Comparison of ENCODE assay signal across 9 mouse cellular contexts in the genomic region with DNA sequence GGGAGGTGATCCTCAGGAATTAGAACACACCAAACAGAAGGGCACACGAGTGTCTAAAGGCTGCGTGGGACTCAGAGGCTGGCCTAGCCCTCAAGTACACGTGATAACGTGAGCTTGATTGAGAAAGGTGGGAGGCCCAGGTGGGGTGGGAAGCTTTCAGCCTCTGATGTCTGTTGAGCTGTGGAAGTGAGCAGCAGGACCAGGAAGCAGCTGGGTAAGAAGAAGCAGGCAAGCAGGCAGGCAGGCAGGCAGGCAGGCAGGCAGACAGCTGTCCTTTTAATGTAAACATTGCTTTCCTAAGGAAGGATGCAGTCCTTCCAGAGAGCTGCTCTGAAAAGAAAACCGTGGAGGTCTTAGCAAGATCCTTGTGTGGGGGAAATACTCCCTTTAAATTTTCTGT. TPM values are rescaled to one million over a fixed set of nuclear protein-coding genes. Genes with fewer than 3 reads are reported as not detected.
DNase-seq lines count a peak whose midpoint lies in the region; ATAC-seq lines count a peak whose summit lies in the region.
"Had no signal": no experiment of that assay in that cellular context is flagged by ENCODE, and none has a peak within 500 bp of the region (broad histone marks: within the 10 kb centered on the region; RNA-seq: fewer than 3 reads in every experiment).

No protein-coding gene starts in this region.

- intact Hi-C loops in heart, postnatal 36 days (cut with DNase I): loop anchor here (2.0 to 5.0 kb wide), 2 partner anchors 38 to 68 kb away; no protein-coding TSS in a partner anchor

- H3K9me3 ChIP-seq in heart, embryonic 13.5 days: no peaks in the 10 kb centered on the region
- H3K9me3 ChIP-seq in hindbrain, embryonic 14.5 days (ENCODE audit: control insufficient read depth, low read length): no peaks in the 10 kb centered on the region

- DNase-seq in heart, postnatal 36 days: no peak
- peak; percentile 18 for DNase-seq in ZHBTc4 (ENCODE audit: low read depth, low spot score)
- no peak for DNase-seq in hindbrain, embryonic 14.5 days (ENCODE audit: low spot score)
- peak; percentile 13 for DNase-seq in lung, postnatal 36 days
- DNase-seq in layer of hippocampus, postnatal 25 days (ENCODE audit: extremely low spot score in 1 of 2, low spot score in 1 of 2): no peak
- no peak for DNase-seq in layer of hippocampus, postnatal 14 days (ENCODE audit: low spot score in 2 of 2)
- DNase-seq in kidney, adult 9 months: no peak

- peak overlapping the region; percentile 61 for H3K27ac ChIP-seq in heart, embryonic 13.5 days (replicated peaks)
- 0 out of 2 replicates have a peak overlapping the region, but pooled peaks have one; percentile 2 for H3K27ac ChIP-seq in hindbrain, embryonic 14.5 days

- no peaks in the 10 kb centered on the region for H3K27me3 ChIP-seq in heart, embryonic 13.5 days (replicated peaks)
- no peaks in the 10 kb centered on the region for H3K27me3 ChIP-seq in hindbrain, embryonic 14.5 days (ENCODE audit: control insufficient read depth, insufficient read depth, low read length)
- H3K27me3 ChIP-seq: CH12.LX had no signal

- H3K4me3 ChIP-seq in heart, embryonic 13.5 days: peak overlapping the region; percentile 75
- no peak overlapping the region; the same call in 1 of the 2 replicates for H3K4me3 ChIP-seq in hindbrain, embryonic 14.5 days (replicated peaks; ENCODE audit: low read length)

- H3K4me2 ChIP-seq in heart, embryonic 13.5 days: peak overlapping the region; percentile 73
- H3K4me2 ChIP-seq in hindbrain, embryonic 14.5 days (replicated peaks): peak overlapping the region; percentile 89

- 9% methylated on average over 5 of the region's 5 CpGs for WGBS in heart, embryonic 13.5 days
- 28% methylated on average over 5 of the region's 5 CpGs for WGBS in hindbrain, embryonic 14.5 days

- H3K36me3 ChIP-seq in heart, embryonic 13.5 days: peaks cover 9% of the 10 kb centered on the region; the same call in 1 of the 2 replicates
- H3K36me3 ChIP-seq in hindbrain, embryonic 14.5 days (replicated peaks; ENCODE audit: control insufficient read depth, insufficient read depth): no peaks in the 10 kb centered on the region

- no peak for ATAC-seq in heart, embryonic 13.5 days (ENCODE audit: extremely low read depth, insufficient number of reproducible peaks, low FRiP score, low TSS enrichment)
- no peak for ATAC-seq in hindbrain, embryonic 14.5 days (ENCODE audit: low FRiP score)

- H3K9ac ChIP-seq in heart, embryonic 13.5 days: peak overlapping the region; percentile 93
- H3K9ac ChIP-seq in hindbrain, embryonic 14.5 days: peak overlapping the region; percentile 95; the same call in 1 of the 2 replicates

- H3K4me1 ChIP-seq in heart, embryonic 13.5 days: peaks cover 68% of the 10 kb centered on the region
- H3K4me1 ChIP-seq in hindbrain, embryonic 14.5 days (replicated peaks; ENCODE audit: control insufficient read depth, insufficient read depth, low read length): peaks cover 27% of the 10 kb centered on the region

RNA-seq across cellular contexts. Expression of a gene that starts 1.9 kb away (rescaled TPM):
- 6.2 and 7.5 TPM in 2 replicates for polyA plus RNA-seq in heart, embryonic 13.5 days (2015; fragmentation: Nextera tagmentation; extraction: Ambion mirVana)
- 1 to 10 TPM; 4.3 to 4.7 TPM for total RNA-seq in heart, postnatal 36 days (2021)
- 147 and 159 TPM in 2 replicates for polyA plus RNA-seq in hindbrain, embryonic 14.5 days (2014; fragmentation: Nextera tagmentation; extraction: Ambion mirVana)
- total RNA-seq in layer of hippocampus, postnatal 25 days (2021): 100 to 1,000 TPM; 201 to 202 TPM
- 100 to 1,000 TPM; 206 to 222 TPM for total RNA-seq in layer of hippocampus, postnatal 14 days (2021)

RNA-seq across cellular contexts. Expression of a gene that starts 2.5 kb away (rescaled TPM):
- 25.5 and 27.0 TPM in 2 replicates for polyA plus RNA-seq in heart, embryonic 13.5 days (2015; fragmentation: Nextera tagmentation; extraction: Ambion mirVana)
- total RNA-seq in heart, postnatal 36 days (2021): 10 to 100 TPM; 22.4 to 24.3 TPM
- polyA plus RNA-seq in hindbrain, embryonic 14.5 days (2014; fragmentation: Nextera tagmentation; extraction: Ambion mirVana): 37.3 and 37.7 TPM in 2 replicates
- total RNA-seq in layer of hippocampus, postnatal 25 days (2021): 10 to 100 TPM; 44.4 to 51.4 TPM
- 10 to 100 TPM; 48.5 to 51.2 TPM for total RNA-seq in layer of hippocampus, postnatal 14 days (2021)

Comparison
In these comparisons a context has a peak if more than half of its experiments do, and no peak if none do; other contexts are left out.
1. DNase-seq: peak in ZHBTc4 (single experiment) and lung, postnatal 36 days (single experiment); none in heart, postnatal 36 days (0 of 2), hindbrain, embryonic 14.5 days (single experiment), layer of hippocampus, postnatal 25 days (0 of 2), layer of hippocampus, postnatal 14 days (0 of 2) and kidney, adult 9 months (single experiment).
2. RNA of a gene that starts 1.9 kb away (total RNA-seq): 206 to 222 TPM in layer of hippocampus, postnatal 14 days and 201 to 202 TPM in layer of hippocampus, postnatal 25 days; 4.3 to 4.7 TPM in heart, postnatal 36 days; every median in the first group is over 10 times any median in the second.